Mouse (Mus musculus) myocyte (in vitro differentiated cells): ENCODE data around the gene Gm49776.

Experiments used
- CEBPB ChIP-seq: IDR thresholded peaks from 2 replicates; pipeline ENCODE4 v1.6.1; 2011; ENCODE audit warnings: mild to moderate bottlenecking, moderate library complexity; ENCODE audit not compliant: poor library complexity, insufficient read depth, severe bottlenecking
- E2F4 ChIP-seq: IDR thresholded peaks from one replicate; pipeline ENCODE4 v1.6.1; 2011; ENCODE audit warnings: mild to moderate bottlenecking, control low read depth, moderate library complexity; ENCODE audit not compliant: insufficient read depth
- MAX ChIP-seq: IDR thresholded peaks from one replicate; pipeline ENCODE4 v1.6.1; 2011; ENCODE audit warnings: low read depth, mild to moderate bottlenecking, control low read depth
- MYOD1 ChIP-seq, 3 experiments: IDR thresholded peaks; one replicate each; pipeline ENCODE4 v1.6.1; 2011; ENCODE audit warnings: control low read depth in 2 of 3, low read depth in 2 of 3, mild to moderate bottlenecking in 2 of 3, moderate library complexity in 1 of 3; ENCODE audit not compliant: insufficient read length in 2 of 3, control insufficient read depth in 1 of 3
- MYOG ChIP-seq, 3 experiments: IDR thresholded peaks; one replicate each; pipeline ENCODE4 v1.6.1; 2011; ENCODE audit warnings: control low read depth in 2 of 3, low read depth in 2 of 3, mild to moderate bottlenecking in 2 of 3; ENCODE audit not compliant: insufficient read length in 2 of 3, control insufficient read depth in 1 of 3, insufficient read depth in 1 of 3
- POLR2A ChIP-seq: IDR thresholded peaks from one replicate; pipeline ENCODE4 v1.6.1; 2011; ENCODE audit warnings: low read depth, mild to moderate bottlenecking, control low read depth, moderate library complexity; ENCODE audit not compliant: insufficient read length
- POLR2AphosphoS2 ChIP-seq: IDR thresholded peaks from one replicate; pipeline ENCODE4 v1.6.1; 2011; ENCODE audit warnings: low read depth, control low read depth; ENCODE audit not compliant: insufficient read length
- REST ChIP-seq: IDR thresholded peaks from one replicate; pipeline ENCODE4 v1.6.1; 2011; ENCODE audit warnings: mild to moderate bottlenecking, control low read depth, moderate library complexity; ENCODE audit not compliant: insufficient read depth, insufficient read length
- SRF ChIP-seq: IDR thresholded peaks from one replicate; pipeline ENCODE4 v1.6.1; 2011; ENCODE audit warnings: low read depth; ENCODE audit not compliant: control insufficient read depth, insufficient read length
- TCF12 ChIP-seq: IDR thresholded peaks from one replicate; pipeline ENCODE4 v1.6.1; 2011; ENCODE audit warnings: mild to moderate bottlenecking, control low read depth; ENCODE audit not compliant: poor library complexity, insufficient read depth, severe bottlenecking
- TCF3 ChIP-seq: IDR thresholded peaks from one replicate; pipeline ENCODE4 v1.6.1; 2011; ENCODE audit warnings: low read depth, control low read depth; ENCODE audit not compliant: insufficient read length
- USF1 ChIP-seq: IDR thresholded peaks from one replicate; pipeline ENCODE4 v1.6.1; 2011; ENCODE audit warnings: low read depth, mild to moderate bottlenecking, control low read depth, moderate library complexity

GRCm38 (mm10) chr16:18247521-18248399 lies 10.4 kb downstream of the Gm49776 start:
- TF ChIP-seq TCF12 (no peak), E2F4 (no peak), CEBPB (no peak), USF1 (no peak), POLR2A (no peak), MYOD1 (IDR thresholded peaks at IDR 0.05; ENCODE audit: control insufficient read depth in 1 of 3, insufficient read length in 2 of 3, low read depth in 2 of 3) (no peak), MAX (no peak), POLR2AphosphoS2 (no peak), REST (no peak), TCF3 (no peak), MYOG (IDR thresholded peaks at IDR 0.05; ENCODE audit: control insufficient read depth in 1 of 3, insufficient read depth in 1 of 3, insufficient read length in 2 of 3, low read depth in 2 of 3) (no peak), SRF (no peak)
